Mouse (Mus musculus): Measurements from ENCODE around the gene Tanc2.

Gene Tanc2

GRCm38 (mm10) chr11:105836344-105836891 lies 246.6 kb downstream of the Tanc2 start:
- DNase-seq (ENCODE audit: low spot score in 2 of 2), result no peak

DNA sequence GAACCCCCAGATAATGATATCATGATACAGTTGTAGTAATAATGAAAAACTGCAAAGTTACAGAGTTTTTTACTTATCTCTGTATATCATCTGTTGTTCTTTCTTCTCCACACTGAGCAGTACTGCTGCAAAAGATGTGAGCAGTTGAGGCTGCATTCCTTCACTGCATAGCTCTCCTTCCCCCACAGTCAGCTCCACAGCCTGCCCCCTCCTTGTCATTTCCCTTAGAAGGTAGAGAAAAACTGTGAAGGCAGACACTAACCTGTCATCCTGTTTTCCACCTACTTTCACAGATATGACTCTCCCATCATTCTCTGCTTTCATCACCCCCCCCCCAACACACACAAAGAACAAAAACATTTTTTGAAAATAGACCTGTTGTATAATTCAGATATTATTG lies 248.2 kb downstream of the Tanc2 start:
- DNase-seq (ENCODE audit: low spot score in 2 of 2), result no peak

DNA sequence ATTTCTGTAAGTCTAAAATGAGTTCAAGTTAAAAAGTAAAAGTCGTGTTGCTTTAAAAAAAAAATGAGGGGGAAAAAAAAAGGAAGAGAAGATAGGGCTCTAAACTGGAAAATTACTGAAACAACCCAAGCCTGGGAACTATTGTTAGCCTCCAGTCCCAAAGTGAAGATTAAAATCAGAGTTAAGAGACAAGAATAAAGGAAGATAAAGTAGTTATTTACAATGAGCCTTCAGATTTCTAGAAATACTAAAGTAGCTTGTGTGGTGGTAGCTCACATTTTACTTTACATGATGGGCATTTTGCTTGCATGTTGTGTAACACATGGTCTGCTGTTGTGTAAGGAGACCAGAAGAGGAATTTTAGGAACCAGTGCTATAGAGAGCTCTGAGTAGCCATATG lies 256.1 kb downstream of the Tanc2 start:
- no peak for DNase-seq (ENCODE audit: low spot score in 2 of 2)

DNA sequence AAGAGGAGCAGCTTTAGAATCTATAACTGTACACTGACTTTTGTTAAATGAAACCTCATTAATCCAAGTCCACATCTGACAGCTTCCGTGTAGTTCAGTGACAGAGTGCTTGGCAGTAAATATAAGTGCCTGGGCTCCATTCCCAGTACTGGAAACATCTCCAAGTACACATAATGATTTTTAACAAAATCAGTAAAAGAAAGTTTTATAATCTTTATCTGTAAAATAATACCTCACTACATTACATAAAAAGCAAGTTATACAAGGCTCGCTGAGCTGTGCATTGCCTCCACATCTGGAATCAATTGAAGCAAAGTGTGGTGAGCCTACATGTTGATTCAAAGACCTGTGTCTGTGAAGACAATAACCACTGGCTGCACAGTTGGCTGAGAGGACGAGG lies 265.7 kb downstream of the Tanc2 start:
- DNase-seq (ENCODE audit: low spot score in 2 of 2), result no peak

GRCm38 (mm10) chr11:105858063-105858462 lies 268.3 kb downstream of the Tanc2 start:
- DNase-seq (ENCODE audit: low spot score in 2 of 2), result no peak

- DNase-seq (ENCODE audit: low spot score in 2 of 2), result no peak
These were observed 295.8 kb downstream of the Tanc2 start for GRCm38 (mm10) chr11:105885558-105885957.

GRCm38 (mm10) chr11:105887281-105887680 lies 297.5 kb downstream of the Tanc2 start:
- DNase-seq (ENCODE audit: low spot score in 2 of 2), result no peak

DNA sequence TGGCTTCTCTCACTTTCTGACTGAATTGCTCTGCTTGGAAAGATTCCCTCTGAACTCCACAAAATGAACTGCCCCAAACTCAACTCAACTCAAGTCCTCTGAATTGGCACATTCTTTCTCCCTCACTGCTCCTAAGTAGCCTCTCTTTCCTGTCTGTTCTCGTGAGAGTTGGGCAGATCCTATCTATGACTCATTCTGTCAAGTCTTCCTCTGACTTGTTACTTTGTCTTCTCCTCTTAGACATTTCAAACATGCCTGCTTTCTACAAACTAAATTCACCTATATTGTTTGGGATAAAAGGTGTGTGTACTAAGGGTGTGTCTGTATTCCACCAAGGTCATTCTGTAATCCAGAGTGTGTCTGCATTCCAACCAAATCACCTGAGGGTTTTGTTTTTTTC lies 309.4 kb downstream of the Tanc2 start:
- no peak for DNase-seq (ENCODE audit: low spot score in 2 of 2)

- no peak for DNase-seq (ENCODE audit: low spot score in 2 of 2)
These were observed 311.7 kb downstream of the Tanc2 start for GRCm38 (mm10) chr11:105901501-105901900.

GRCm38 (mm10) chr11:105902956-105903355 lies 313.2 kb downstream of the Tanc2 start:
- no peak for DNase-seq (ENCODE audit: low spot score in 2 of 2)

- no peak for DNase-seq (ENCODE audit: low spot score in 2 of 2)
These were observed 315.9 kb downstream of the Tanc2 start for GRCm38 (mm10) chr11:105905529-105906213.

DNA sequence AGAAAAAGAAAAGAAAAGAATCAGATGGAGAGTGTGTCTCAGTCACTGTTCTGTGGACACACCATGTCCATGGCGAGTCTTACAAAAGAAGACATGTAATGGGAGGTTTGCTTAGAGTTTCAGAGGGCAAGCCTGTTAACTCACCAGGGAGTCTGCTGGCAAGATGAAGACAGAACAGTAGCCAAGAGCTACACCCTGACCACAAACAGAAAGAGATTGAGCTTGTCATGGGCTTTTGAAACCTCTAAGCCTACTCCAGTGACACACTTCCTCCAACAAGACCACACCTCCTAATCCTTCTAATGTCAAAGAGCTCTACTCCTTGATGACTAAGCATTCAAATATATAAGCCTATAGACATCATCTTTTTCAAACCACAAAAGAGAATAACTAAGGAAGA lies 317.6 kb downstream of the Tanc2 start:
- DNase-seq (ENCODE audit: low spot score in 2 of 2), result no peak

GRCm38 (mm10) chr11:105908926-105909325 lies 319.1 kb downstream of the Tanc2 start:
- DNase-seq (ENCODE audit: low spot score in 2 of 2), result no peak

DNA sequence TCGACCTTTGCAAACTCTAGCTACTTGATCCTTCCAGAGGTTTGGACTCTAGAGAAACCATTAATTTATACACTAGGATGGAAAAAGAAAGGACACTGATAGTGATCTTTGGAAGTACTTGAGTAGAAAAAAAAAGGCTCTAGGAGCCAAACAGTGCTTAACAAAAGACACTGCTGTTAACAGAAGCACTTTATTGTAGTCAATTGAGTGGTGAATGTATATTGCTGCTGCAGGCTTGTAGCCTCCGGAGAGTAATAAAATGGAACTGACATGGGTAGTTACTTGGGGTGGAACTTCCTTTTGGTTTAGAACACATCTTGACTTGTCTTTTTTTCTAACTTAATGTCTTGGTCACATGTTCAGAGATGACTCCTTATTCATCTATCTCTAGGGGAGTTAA lies 319.8 kb downstream of the Tanc2 start:
- DNase-seq (ENCODE audit: low spot score in 2 of 2), result no peak

- DNase-seq (ENCODE audit: low spot score in 2 of 2), result no peak
These were observed 321.4 kb downstream of the Tanc2 start for GRCm38 (mm10) chr11:105911149-105911548.

DNA sequence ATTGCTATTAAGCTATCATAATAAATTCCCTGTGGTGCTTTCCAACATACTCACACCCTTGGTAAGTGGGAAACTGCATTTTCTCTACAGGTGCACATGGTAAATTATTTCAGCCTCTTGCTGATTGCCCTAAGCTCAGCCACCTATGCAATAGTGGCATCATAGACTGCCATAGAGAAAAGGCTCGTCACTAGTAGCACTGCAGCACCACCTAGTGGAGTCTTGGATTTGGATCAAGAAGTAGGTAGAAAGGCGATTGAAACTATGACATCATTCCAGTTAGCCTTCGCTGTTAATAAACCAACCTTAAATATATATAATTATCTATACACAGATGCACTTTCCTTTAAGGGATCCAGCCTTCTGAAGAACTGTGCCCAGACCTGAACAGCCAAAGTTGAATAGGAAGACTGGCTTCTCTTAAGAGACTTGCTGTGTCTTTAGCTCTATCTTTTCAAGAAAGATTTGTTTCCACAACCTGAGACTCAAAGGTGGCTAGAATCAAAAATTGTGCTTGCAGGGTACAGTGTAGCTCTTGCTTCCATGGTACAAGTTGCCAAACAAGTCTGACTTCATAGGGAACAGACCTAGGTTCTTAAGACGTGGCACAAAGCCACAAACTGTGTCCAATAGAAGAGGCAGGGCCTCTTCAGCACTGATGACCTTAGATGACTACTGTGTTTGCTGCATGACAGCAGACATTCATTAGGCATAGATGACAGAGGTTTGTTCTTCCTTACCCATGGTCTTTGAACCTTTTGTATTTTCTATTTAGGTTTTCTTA lies 322.0 kb downstream of the Tanc2 start:
- peak in 1 of 2 experiments; percentile 54 for DNase-seq (ENCODE audit: low spot score in 2 of 2)

DNA sequence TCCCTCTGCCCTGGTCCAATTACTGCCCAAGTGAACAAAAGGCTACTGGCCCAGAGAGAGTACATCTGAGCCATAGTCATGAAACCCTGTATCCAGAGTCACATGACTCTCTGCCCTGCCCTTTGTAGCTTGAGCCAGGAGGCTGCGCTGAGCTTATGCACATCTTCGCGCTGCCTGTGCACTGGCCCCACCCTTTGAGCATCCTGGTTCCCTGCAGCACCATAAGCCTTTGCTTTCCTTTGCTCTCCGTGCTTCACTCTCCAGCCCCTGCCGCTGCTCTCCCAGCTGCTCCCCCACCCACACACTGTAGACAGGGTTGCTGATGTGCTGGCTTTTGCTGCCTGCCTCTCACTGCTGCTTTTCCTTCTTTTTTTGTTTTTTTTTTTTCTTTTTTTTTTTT lies 323.8 kb downstream of the Tanc2 start:
- DNase-seq (ENCODE audit: low spot score in 2 of 2), result no peak

DNA sequence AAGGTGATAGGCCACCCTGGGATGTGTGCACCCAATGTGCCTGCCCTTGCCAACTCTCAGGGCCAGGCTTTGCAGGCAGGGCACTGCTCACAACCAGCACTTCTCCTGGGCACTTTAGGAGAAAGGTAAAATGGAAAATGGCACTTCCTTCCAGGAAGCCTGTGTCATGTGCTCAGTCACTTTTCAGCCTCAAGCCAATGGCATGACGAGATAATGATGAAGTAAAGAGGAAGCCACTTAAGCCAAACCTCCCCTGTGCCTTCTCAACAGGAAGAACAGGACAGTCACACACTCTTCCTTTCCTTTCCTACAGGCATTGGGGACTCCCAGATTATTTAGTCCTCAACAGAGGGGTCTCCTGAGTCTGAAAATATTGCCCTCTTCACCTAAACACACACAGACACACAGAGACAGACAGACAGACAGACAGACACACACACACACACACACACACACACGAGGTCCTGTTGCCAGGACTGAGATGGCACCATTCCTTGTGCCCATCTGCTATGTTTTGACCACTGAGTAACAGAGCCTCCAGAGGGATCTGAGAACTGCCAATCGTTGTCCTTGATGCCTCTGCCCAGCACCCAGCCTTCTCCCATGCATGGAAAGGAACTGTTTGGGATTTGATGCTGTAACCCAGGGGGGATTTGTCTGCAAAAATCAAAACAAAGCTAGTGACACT lies 330.5 kb downstream of the Tanc2 start:
- DNase-seq (ENCODE audit: low spot score in 2 of 2), result no peak

DNA sequence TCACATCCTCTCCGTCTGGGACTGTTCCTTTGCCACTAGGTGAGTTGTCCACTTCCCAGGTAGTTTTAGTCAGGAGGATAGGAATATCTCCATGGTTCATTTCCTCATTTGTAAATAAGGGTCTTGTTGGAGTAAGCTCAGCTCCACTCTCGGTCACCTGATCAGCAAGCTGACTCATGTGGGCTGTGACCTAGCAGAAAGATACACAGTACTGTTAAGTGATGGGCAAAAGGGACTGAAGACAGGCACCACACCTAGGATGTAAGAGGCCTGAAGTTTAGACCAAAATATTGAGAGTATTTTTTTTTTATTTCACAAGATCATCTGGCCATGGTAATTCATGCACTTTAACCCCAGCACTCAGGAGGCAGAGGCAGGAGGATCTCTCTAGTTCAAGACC lies 331.1 kb downstream of the Tanc2 start:
- DNase-seq (ENCODE audit: low spot score in 2 of 2), result no peak

- no peak for DNase-seq (ENCODE audit: low spot score in 2 of 2)
These were observed 331.5 kb downstream of the Tanc2 start for GRCm38 (mm10) chr11:105921275-105921674.

GRCm38 (mm10) chr11:105922769-105923663 lies 333.2 kb downstream of the Tanc2 start:
- peak in 1 of 2 experiments; percentile 27 for DNase-seq (ENCODE audit: low spot score in 2 of 2)
